Mouse (Mus musculus) 3T3-L1 (cell line): ENCODE results near the gene S100a13.

Experiments used
- DNase-seq: peaks from one replicate; pipeline ENCODE4 v3.0.0-alpha.2; 2015; ENCODE audit warnings: low read depth, low spot score

The S100a13 gene

DNA sequence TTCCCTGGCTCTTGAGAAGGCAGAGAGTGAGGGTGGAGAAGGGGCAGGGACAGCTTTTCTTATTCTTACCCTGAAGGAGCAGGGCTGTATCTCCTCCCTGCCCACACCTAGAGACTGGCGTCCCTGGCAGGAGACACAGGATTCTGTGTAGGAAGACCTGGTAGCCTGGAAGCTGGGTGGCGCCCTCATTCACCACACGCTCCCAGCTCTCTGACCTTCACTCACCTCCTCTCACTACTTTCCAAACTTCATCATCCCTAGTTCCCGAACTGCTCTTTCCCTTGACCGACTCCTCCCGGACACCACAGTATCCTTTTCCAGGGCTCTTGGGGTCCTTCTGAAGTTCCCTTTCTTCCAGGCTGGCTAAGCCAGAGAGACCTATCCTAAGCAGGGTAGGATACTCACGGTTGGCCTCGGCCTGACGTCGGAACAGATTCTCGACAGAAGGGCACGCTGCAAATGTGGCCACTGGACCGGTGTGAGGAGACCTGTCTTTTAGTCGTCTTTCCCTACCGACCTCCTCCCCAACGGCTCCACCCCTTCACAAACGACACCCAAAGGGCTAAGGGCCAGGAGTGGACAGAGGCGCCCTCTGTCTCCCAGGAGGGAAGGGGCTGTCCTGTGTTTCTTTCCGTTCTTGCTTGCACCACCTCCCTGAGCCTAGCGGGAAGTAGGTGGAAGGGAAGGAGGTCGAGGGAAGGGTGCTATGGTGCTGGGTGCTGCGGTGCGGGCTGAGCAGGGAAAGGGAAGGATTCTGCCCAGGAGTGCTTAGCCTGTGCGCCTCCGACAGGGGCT, at the start of gene S100a13, which contains the start of gene S100a1:
Gene S100a13 (plus strand): TSS at position 640 of the 795 bp plus-strand sequence.
Gene S100a1 (minus strand): TSS at position 597 of the 795 bp plus-strand sequence.
- DNase-seq, result peak; percentile 67

DNA sequence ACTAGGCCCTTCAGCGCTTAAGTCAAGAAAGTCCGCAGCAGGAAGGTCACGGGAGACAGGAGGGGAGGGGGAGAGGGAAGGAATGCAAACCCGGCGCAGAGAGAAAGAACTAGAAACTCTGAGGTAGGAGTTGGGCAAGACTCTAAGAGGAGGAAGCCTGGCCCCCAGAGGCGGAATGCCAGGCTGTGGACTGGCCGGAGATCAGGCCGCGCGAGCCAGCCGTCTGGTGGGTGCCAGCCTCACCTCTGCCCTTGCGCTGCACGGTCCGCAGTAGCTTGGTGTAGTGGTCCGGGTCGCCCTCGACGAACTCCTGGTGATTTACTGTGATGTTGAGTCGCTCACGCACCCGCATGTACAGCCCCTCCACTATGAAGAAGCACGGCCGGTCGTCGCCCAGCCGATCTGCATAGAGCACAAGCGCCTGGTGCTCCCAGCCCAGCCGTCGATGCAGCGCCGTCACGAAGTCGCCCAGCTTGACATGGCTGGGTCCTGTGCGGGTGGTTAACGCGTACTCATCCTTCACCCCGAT, 49.6 kb upstream of the S100a13 start:
- DNase-seq, result no peak

DNA sequence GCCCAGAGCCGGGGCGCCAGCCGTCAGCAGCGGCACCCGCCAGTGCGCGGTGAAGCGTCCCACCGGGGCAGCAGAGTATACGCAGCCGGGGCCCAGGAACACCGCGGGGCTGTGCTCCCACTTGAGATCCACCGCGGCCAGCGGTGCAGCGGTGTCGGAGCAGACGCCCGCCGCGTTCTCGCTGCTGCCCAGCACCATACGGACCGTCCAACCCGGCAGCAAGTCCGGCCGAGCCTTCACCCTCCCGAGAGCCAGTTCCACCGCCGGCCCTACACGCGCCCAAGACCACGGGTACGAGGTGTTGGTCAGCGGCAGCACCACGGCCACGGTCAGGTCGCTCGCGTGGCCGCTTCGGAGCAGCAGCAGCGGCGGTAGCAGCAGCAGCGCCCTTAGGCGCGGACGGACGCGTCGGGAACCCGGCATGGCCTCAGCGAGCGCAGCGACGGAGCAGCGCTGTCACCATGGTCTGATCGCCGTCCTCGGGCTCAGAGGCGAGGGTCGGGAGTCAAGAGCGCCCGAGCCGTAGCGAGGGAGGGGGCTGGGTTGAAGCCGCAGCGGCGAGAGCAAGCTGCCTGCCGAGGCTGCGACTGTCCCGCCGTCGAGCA, 49.1 kb upstream of the S100a13 start:
- DNase-seq, result no peak

DNA sequence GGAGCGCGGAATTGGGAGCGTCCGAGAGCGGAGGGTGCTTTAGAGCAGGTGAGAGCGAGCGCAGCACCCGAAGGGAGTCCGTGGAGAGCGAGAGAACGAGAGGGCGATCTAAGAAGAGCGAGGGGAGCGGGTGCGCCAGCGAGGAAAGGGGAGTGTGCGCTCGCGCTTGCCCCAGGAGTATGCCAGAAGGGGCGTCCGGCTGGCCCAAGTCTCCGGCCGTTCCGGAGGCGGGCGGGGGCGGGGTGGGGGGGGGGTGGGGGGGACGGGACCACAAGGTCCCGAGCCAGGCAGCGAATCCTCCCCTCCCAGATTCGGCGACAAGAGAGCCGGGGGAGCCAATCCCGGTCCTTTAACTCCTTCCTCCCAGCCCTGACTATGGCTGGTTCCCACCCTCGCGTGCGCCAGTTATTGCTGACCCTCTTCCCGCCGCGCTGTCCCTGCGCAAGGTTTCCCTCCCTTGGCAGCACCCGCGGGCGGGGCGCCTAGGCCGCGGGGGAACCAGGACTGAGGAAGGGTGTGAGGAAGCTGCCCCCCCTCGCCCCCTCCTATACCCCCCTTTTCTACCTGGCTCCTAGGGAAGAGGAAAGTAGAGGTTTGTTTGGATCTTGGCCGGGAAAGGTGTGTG, 48.4 kb upstream of the S100a13 start, which contains the start of gene Npr1:
Gene Npr1 (minus strand): TSS at position 181 of the 625 bp plus-strand sequence.
- no peak for DNase-seq

DNA sequence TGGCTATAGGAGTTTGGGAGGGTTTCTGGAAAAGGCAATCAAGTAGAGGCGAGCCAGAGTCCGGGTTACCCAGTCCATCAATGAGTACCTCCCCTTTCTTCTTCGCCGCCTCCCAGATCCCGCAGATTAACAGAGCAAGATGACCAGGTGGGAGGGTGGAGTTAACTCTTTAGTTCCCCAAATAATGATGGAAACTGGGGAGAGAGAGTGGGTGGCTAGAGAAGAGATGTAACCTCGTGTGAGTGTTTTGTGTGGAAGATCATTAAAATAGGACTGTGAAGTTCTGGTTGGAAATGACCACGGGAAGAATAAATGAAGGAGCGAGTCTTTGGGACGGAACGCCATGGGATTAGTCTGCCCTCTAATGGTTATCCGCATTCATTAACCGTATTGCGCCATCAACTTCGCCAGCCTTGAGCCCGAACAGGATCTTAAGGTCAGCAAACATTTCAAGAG, 47.9 kb upstream of the S100a13 start:
- peak; percentile 91 for DNase-seq

DNA sequence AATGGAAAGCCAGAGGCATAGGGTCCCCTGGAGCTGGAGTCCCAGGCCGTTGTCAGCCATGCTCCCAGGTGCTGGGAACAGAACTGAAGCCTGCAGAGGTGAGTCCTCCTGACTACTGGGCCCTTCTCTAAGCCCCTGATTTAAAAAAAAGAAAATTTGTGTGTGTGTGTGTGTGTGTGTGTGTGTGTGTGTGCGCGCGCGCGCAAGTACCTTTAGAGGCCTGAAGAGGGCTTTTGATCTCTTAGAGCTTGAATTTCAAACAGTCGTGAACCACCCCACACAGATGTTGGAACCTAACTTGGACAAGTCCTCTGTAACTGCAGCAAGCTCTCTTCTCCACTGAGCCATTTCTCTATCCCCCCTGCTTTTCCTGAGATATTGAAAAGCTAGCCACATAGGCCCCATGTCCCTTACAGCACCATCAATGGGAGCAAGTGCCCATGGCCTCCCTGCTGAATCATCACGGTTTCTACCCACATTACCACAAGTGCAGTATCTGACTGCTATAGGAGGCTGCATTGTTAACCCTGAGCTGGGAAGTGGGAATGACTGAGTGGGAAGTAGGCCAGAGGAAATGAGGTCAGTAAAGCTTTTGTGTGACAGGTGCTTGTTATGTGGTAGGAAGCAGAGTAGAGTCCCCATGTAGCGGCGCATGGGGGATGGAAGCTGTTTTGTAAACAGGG, 46.5 kb upstream of the S100a13 start:
- DNase-seq, result no peak

DNA sequence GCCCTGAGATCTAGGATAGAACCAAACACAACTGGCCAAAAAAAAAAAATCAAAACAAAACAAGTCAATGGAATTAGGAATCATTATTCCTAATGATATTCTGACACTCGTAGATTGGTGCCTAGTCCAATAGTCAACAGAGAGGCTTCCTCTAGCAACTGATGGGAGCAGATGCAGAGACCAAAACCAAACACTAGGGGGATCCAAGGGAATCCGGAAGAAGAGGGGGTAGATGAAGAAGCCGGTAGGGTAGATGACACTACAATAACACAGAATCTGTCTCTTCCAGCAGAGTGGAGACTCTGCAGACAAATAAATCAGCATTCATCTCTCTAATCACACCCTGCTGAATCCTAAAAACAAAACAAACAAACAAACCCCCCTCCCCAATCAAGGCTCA, 42.0 kb upstream of the S100a13 start:
- peak; percentile 76 for DNase-seq

DNA sequence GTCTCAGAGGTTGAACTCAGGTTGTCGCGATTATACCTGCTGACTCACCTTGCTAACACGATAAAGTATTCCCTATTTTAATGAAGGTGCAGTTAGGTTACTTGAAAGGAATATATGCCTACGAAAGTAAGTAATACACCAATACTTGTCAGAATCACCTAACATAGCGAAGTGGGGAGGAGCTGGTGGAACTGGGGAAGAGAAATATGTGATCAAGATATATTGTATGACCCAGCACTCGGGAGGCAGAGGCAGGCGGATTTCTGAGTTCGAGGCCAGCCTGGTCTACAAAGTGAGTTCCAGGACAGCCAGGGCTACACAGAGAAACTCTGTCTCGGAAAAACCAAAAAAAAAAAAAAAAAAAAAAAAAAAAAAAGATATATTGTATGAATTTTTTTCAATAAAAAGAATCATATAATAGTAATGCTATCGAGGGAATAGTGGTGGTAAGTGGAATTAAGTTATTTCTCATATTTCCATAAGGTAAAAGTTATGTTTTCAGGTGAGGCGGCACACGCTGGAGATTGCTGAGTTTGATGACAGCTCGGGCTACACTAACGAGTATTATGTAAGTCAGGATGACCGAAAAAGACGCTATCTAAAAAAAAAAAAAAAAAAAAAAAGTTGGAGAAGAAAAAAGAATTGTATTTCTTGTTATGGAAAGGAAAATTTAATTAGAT, 38.9 kb upstream of the S100a13 start:
- peak; percentile 46 for DNase-seq

DNA sequence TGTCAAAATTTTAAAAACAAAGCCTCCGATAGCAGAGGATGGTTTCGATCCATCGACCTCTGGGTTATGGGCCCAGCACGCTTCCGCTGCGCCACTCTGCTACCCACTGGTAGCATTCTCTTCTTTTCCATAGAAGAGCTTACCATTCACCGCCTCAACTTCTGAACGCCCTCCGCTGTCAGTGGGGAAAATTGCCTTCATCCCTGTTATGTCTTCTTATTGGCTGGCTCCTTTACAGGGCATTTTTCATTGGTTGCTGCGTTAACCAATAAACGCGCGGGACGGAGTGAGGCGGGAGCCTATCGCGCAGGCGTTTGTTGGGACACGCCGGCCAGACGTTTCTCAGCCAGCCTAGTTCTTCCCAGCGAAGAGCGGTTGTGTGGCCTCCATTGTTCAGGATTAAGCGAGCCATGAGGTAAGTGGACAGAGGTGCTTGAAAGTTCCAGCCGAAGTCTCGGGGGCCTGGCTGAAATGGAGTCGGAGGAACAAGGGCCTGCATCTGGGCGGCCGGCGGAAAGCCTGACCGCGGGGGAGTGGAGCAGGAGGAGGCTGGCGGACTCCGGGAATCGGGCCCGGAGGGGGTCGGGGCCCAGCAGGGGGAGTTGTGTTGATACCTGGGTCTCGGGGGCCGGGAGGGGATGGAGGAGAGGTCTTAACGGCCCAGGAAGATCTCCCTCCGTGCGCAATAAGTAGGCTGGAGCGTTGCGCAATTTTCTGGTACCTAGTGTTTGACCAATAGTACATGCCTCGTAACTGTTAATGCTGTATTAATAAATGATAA, 38.2 kb upstream of the S100a13 start, which contains the start of gene Ilf2:
Gene Ilf2 (plus strand): TSS at position 296 of the 781 bp plus-strand sequence.
- DNase-seq, result peak; percentile 99

DNA sequence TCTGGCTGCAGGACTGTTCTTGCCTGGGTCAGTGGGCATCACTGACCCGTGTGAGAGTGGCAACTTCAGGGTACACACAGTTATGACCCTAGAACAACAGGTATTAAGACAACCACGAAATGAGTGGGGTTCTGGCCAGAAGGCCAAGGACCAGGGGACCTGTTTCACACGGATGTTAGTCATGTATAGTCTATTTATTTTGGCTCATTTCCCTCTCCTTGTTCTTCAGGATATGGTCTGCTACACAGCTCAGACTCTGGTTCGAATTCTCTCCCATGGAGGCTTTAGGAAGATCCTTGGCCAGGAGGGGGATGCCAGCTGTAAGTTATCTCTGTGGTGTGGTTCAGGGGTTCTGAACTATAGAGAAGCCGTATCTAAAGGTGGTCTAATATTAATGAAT, 27.2 kb upstream of the S100a13 start:
- DNase-seq, result peak; percentile 63

DNA sequence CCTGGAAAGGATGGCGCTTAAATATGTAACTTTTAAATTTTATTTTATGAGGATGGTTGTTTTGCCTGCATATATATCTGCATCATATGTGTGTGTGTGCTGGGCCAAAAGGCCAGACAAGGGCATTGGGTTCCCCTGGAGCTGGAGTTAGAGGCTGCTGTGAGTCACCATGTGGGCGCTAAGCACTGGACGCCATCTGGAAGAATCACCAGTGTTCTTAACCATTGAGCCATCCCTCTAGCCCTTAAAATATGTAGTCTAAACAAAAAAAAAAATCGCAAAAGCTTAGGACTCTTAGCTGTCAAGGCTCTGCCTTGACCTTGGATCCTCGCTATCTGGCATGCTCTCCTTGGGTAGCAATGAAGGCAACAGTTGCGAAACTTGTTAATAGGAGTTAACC, 25.7 kb upstream of the S100a13 start:
- DNase-seq, result peak; percentile 80

DNA sequence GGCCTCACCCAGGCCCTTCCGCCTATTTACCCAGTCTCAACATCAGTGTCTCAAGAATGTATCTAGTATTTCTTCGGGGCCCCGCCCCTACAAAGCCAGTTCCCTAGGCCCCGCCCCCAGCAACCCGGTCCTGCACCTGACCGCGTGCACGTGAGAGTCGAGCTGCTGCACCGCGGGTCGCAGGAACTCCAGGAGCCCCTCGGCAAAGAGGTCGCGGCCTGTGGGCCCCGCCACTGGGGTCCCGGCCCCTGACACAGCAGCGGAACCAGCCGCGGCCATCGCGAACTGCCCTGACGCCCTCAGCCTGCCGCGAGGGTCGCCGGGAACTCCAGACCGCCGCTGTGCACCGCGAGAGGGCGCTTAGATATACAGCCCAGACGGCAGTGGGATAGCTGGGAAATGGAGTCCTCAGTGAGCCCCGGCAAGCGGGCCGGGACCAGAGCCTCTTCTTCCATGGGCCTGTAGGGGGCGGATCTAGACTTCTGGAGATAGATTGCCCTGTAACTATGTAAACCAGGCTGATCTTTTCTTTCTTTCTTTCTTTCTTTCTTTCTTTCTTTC, 23.5 kb upstream of the S100a13 start, which contains the start of gene Snapin:
Gene Snapin (minus strand): TSS at position 338 of the 561 bp plus-strand sequence.
- peak; percentile 98 for DNase-seq

DNA sequence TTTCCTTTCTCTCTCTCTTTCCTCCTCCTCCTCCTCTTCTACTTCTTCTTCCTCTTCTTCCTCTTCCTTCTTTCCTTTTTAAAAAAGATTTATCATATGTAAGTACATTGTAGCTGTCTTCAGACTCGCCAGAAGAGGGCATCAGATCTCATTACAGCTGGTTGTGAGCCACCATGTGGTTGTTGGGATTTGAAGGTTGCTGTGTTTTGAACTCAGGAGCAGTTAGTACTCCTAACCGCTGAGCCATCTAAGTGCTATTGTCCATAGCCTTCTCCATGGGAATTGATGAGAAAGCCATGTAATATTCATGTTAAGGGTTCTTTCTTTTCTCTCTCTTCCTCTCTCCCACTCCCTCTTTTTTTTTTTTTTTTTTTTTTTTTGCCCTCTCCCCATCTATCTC, 22.9 kb upstream of the S100a13 start:
- peak; percentile 79 for DNase-seq

DNA sequence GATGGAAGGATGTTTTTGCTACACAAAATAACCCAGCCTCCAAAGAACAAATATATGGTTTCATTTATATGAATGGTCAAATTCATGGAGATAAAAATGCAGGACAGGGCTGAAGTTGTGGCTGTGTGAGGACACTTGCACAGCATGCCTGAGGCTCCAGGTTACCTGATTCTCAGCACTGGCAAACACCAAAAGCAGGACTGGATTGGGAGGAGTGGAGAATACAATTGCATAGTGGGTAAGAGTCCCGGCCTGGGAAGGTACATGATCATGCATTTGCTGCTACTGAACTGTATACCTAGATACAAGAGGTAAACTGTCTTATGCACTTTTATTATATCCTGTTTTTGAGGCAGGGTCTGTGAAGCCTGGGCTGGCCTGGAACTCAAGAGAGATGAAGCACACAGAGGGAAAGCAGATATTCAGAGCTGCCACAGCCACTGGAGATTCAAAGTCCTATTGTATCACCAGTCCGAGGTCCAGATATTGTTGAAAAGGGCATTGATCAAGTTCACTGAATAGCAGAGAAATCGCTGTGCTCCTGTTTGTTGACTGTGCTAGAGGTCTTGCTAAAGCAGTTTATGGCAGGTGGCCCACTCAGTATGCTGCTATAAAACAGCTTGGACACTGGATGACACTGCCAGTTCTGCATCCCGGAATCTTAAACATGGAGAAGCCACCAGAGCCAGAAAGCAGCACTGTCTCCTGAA, 20.2 kb upstream of the S100a13 start:
- DNase-seq, result no peak

DNA sequence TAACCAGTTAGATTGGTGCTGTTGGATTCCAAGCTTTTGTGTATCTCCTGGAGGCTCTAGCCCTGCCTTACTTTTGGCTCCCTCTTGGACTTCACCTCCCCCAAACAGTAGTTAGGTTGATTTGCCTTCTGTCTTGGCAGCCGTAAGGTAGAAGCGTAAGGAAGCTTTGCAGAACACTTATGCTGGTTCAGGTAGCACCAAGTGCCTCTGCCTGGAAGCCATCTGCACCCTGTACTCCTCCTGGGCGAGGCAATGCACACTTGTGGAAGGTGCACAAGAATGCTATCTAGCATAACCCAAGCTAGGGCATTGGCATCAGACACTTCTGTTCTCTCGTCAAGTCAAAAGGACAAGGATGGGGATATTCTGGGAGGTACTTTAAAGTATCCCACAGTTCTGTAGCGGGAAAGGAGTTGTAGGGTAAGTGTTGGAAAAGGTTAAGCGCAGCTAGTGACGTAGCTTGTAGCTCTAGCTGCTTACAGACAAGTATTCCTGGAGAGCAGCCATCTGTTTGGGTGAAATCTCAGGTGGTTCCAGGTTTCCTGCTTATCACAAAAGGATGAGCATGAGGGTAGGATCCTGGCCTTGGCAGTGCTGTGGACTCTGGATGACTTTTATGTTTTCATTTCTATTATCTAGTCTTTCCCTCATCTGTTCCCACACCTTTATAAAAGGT, 18.2 kb upstream of the S100a13 start:
- DNase-seq, result no peak

DNA sequence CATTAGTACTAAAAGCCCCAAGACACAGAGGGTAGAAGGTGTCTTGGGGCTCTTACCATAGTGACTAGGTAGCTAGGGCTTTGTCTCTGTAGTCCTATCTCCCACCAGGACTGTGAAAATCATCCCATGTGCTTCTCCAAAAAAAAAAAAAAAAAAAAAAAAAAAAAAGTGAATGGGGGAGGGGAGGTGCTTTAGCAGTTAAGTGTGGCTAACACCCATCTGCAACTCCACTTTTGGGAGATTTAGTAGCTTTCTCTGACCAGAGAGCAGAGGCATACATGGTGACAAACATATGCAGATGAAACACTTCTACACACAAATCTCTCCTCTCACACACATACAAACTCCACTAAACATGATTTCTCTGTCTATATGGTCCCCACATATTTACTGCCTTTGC, 16.6 kb upstream of the S100a13 start:
- DNase-seq, result no peak

DNA sequence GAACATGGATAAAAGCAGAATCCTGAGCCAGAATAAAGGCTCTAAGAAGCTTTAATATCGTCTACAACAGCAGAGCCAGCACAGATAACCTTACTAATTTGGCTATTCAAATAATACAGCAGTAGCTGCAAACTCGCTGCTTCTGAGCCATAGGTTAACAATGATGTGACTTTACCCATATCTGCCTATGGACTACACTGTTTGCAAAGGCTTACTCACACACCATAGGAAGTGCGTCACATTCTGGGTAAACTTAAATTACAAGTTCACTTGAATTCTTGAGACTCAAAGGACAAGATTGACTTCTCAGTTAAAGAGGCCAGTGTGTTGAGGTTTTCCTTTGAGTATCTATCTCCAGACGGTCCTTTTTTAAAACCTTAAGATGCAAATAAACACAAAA, 10.8 kb upstream of the S100a13 start:
- DNase-seq, result no peak

DNA sequence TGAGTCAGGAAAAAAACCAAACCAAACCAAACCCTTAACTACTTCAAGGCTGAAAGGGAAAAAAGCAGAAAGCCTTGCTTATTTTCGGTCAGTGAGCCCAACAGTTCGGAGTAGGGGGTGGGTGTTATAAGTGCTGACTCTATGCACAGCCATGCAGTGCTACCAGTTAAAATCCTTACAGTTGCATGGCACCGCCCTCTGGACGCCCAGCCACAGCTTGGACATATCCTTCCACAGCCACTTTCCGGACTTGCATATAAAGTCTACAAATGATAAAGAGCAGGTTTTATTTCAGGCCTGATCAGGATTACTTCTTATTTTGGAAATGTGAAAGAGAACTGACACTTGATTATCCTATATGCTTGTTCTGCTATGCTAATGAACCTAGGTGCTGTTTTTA, 9.0 kb upstream of the S100a13 start:
- DNase-seq, result no peak

DNA sequence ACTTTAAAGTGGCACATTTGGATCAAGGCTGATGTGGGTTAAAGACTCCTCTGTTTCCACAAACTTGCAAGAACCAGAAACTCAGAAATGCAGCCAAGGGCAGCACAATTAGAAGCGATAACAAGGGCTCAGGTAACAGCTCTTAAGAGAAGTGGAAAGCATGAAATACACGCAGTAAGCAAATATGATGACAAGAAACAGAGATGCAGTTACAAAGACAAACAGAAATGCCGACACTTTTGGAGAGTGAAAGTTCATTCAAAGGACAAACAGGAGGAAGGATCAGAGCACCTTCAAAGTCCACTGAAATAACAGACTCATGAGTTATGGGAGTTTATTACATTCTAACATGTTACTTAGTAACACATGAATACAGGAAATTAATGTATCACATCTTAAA, 7.9 kb upstream of the S100a13 start:
- no peak for DNase-seq
